Mouse (Mus musculus) lung, postnatal 4 days (tissue): ENCODE measurements around the gene Odf3.
"Not testable (repeated sequence)": the region's sequence is repeated elsewhere in the genome, so short reads cannot be mapped to it uniquely, and the experiment has no call there.

ENCODE experiments used
- DNase-seq, 2 experiments: peaks; one replicate each; pipeline ENCODE4 v3.0.0; 2021

Odf3 gene

GRCm38 (mm10) chr7:140881696-140882468, 34.3 kb downstream of the Odf3 start, which contains the start of the genes Psmd13 and Sirt3:
Gene Psmd13 (plus strand): TSS chr7:140881968.
Gene Sirt3 (minus strand): TSS chr7:140882309.
- DNase-seq: peak; percentile 95

- no peak for DNase-seq
Observed at GRCm38 (mm10) chr7:140882469-140882803, 34.8 kb downstream of the Odf3 start.

GRCm38 (mm10) chr7:140890636-140891035, 43.0 kb downstream of the Odf3 start:
- DNase-seq: not testable (repeated sequence)

GRCm38 (mm10) chr7:140894031-140894430, 46.4 kb downstream of the Odf3 start:
- no peak for DNase-seq

GRCm38 (mm10) chr7:140894611-140895010, 47.0 kb downstream of the Odf3 start:
- no peak for DNase-seq

- DNase-seq: no peak
Observed at GRCm38 (mm10) chr7:140897863-140898262, 50.3 kb downstream of the Odf3 start.

GRCm38 (mm10) chr7:140899121-140899520, 51.5 kb downstream of the Odf3 start:
- no peak for DNase-seq

GRCm38 (mm10) chr7:140900220-140900619, 52.6 kb downstream of the Odf3 start, which contains the start of gene Cox8b:
Gene Cox8b (minus strand): TSS chr7:140900446.
- DNase-seq: peak in 1 of 2 experiments; percentile 42
